Mouse (Mus musculus): Measurements from ENCODE around the gene Amph.
"Not testable (repeated sequence)": the region's sequence is repeated elsewhere in the genome, so short reads cannot be mapped to it uniquely, and the experiment has no call there.

Amph gene

DNA sequence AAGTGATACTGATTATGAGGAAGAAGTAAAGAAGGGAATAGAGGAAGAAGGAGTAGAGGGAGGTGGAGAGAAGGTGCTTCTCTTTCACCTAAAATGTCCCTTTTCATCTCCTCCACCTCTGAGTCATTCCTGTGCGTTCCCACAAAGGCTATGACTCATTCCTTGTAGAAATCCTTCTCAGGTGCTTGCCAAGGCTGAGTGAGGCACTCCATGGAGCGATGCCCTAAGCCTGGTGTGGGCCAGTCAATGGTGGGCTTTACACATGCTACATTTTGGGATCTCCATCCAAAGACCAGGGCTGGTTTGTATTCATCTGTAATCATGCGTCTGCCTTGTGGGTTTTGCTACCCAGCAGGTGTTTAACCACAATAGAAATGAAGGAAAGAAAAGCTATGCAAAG is 78.9 kb downstream of the Amph start:
- DNase-seq, result no peak

DNA sequence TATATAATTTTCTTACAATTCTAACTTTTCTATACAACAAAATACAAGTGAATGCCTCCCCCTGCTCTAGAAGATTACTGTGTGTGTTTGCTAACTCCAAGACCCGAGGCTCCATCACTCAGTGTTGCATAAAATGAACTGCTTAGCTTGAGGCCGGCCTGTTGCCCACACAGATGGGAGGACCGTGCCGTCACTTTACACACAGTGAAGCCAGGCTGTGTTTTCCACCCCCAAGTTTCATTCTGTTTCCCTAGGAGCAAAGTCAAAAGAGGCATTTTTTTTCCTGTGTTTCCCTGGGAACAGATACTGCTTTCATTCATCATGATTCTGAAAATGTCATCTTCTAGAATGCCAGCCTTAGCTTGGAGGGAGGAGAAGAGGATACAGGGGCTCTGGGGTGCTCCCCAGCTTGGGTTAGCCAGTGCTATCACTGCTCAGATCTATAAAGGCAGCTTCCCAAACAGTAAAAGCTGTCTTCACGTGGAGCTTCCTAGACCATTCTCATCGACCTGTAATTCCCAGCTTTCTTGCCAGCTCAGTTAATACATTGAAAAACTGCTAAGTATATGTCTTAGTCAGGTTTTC is 79.9 kb downstream of the Amph start:
- DNase-seq, result no peak

DNA sequence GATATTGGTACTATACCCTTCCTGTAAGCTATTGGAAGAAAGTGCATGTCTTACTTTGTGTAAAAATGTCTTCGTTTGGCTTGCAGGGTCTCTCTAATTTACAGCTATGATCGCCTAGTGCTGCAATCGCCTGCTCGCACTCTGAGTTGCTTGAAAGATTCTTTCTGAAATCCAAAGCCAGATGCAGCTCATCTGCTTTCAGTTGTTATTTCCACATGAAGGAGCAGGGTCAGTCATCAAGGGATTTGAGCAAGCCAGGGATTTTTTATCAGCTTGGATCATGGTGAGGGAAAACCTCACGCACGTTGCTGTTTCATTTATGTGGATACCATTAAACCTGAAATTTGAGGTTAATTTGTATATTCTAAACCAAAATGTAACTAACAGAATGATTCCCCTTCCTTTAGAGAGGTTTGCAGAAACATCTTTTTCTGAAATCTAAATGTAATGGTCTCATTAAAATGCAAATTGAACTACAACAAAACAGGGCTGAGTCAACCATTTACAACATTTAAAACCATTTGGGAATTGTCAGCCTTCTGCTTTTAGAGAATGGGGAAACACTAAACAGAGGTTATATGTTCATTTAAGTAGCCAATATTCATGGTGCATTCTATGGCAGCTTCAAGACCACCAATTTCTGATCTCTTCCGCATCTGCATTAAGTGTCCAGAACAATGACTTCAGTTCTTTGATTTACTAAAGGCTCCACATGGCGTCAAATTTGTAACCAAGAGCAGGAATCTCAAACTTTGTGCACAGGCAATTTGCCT is 84.1 kb downstream of the Amph start:
- DNase-seq, result no peak

DNA sequence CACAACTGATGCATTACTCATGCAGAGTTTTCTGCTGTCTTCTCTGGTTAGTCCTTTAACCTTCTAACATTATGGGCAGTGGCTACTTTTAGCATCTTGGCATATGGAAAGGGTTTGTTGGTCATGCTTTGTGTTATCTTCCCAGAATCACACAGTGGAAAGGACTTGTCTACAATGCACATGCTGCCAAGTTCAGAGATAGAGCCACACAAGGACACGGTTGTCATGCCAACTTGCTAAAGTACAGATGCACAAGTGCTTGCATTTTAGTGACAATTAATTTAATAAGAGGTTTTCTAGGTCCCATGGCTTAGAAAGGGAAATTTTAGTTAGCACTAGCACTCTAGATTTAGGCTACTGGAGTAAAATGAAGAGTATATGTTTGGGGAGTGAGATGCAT is 104.1 kb downstream of the Amph start:
- DNase-seq, result no peak

DNA sequence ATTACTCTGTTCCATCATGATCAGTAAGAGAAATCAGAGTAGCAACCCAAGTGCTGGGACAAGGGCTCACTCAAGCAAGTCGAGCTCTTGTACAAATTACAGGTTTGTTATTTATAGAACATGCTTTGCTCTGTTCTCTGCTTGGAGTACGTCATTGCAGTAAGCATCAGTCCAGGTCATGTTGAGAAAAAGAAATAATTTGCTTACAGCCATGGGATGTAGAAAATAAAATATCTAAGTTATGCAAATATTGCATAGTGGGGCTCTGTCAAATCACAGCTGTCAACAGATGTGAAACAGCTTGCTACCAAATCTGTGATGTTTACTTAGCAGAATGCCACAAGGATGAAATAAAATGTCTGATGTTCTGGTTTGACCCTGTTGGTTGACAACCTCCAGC is 106.5 kb downstream of the Amph start:
- no peak for DNase-seq

DNA sequence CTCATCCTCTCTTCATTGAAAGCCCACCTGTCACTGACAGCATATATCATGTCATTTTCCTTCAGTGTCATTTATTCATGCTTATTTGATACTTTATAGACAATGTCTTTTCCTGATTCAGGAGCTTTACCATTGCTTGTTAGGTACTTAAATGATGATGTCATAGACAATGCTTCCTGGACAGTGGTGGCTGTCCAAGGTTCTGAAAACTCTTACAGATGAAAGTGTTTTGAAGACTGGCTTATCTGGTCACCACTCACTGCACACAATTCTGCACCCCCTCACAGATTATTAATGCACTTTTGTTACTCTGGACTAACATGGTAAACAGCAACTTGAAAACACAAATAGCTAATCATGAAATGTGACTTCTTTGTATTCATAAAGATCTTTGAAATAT is 124.3 kb downstream of the Amph start:
- peak; percentile 57 for DNase-seq

DNA sequence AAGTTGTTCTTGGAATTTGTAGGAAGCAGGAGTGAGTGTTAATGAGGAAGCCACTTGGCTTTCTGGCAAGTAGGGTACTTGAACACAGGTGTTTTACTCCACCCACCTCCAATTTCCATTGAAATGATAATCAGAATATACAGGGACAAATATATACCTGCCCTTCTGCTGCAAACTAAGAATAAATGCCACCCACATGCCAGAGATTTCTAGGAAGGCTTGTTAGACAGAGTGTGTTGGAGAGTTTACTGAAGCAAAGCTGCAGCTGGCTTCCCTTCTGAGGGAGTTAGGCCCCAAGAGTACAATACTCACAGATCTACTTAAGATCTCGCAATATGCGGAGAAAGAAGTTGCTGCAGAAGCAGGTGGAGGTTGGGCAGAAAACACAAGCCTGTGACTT is 129.4 kb downstream of the Amph start:
- DNase-seq, result no peak

DNA sequence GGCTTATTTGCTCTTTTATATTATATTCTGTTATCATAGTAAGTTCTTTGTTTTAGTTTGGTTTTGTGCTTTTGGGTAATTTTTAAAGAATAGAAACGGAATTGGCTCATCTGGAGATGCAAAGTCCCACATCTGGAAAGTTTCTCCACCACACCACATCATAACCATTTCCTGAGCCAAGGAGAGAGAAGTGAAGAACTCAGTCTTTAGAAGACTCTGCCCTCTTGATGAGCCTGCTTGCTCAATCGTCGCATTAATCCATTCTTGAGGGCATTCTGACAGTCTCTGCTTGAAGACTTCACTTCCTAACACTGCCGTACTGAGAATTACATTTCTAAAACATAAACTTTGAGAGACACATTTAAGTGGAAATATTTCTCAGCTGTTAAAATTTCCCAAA is 133.9 kb downstream of the Amph start:
- DNase-seq, result no peak

DNA sequence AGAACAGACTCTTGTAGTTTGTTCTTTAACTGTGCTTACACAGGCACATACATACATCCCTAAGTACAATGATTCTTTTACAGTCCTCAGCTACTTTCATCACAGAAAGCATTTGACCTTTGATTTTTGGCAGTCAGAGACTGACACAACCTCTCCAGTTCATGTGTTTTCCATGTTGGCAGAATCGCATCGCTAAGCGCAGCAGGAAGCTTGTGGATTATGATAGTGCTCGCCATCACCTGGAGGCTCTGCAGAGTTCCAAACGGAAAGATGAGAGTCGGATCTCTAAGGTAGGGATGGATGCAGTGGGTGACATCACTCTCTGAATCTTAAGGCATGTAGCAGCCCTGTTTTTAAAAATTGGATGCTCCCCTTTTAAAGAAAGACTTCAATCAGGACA is 146.6 kb downstream of the Amph start:
- DNase-seq, result no peak

DNA sequence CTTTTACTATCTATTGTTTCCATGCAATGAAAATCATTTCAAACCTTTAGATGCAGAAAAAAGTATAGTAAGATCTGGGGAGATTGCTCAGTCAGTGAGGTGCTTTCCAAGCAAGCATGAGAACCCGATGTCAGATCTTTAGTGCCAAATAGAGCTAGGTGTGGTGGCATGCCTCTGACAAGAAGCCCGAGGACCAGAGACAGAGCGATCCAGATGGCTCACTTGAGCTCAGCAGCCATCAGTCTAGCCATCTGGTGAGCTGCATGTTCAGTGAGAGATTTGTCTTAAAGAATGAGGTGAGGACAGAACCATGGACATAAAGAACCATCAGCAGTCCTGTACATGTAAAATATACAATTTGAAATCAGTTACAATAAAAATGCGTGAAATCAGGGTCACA is 149.1 kb downstream of the Amph start:
- no peak for DNase-seq

DNA sequence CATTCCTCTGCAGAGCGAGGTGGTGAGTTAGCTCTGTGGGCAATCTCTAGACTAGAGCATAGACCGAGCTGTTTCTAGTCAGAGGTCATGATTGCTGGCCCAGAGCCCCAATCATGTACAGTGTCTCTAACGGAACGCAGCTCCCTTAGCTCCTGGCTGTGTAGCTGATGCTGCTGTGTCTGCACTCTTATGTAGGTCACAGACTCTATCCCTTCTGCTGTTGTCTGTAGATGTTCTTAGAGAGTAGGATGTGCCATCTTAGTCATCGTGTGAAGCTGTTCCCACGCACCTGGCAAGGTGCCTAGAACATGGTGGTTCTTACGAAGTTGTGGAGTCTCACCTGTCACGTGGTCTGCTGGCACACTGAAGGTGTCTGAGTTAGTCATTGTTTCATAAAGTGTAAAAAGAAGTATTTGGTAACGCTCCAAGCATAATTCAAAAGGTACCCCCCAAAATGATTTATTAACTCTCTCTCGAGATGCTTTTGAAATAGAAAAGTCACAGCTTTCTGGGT is 153.9 kb downstream of the Amph start:
- no peak for DNase-seq

DNA sequence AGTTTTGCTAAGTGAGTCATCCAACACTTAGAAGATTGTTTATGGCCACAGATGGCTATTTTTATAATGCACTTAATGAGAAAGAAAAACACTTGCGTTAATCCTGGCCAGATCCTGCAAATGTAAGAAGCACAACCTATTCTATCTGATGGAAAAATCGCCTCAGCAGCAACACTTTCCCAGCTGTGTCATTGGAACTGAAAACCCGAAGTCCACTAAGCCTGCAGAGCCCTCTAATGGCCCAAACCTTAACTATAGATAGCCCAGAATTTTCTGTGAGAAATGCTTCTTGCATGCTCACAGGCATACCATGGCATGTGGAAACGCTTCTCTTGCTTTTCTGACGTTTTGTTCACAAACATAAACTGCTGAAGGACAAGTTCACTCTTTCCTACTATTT is 158.4 kb downstream of the Amph start:
- peak; percentile 14 for DNase-seq

DNA sequence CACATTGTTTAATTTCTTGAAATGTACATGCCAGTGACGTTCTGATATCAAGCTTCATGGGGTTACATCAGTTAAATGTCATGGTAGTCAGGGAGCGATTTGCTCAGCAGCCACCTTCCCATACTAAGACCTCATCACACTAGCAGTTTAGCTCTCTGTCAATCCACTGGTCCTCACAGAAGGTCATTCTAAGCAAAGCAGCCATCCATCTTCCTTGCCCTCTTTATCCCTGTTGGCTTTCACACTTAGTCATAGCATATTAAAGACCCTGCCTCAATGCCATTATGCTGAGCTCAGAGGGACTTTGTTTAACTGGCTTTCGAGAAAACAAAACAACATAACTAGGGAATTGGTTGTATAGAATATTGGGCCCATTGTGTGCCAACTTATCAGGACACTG is 161.3 kb downstream of the Amph start:
- no peak for DNase-seq

DNA sequence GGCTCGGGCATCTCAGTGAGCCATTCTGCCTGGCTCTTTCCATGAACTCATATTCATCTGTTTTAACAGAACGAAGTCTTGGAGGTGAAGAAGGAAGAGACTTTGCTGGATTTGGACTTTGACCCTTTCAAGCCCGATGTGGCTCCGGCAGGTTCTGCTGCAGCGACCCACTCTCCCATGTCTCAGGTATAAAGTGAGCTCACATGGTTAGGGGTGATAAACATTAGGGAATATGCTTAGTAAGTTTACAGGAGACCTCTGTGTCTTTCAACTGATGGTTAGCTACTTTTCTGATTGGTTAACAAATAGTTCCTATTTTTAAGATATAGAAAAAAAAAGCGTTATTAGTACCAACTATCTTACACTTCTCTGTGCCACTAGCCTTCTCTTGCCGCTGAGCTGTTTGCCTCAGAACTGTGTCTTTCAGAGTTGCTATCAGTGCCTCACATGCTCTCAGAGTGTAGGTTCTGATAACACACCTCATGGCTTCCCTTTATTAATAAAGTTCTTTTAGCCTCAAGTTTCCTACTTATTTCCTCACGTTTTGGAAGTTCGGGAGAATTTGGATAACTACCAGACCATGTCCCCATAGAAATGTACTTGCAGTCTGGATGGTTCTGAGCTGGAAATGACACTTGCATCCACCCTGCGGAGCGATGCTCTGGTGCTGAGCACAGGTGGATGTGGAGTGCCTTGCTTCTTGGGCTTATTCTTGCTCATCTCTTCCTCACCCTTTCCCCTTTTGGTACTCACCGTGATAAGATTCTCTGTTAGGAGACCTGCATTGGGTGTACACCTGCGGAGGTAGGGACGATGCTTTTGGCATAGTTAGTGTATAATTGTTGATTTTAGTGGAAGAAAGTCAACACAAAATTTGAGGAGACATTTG is 165.3 kb downstream of the Amph start:
- DNase-seq, result no peak

DNA sequence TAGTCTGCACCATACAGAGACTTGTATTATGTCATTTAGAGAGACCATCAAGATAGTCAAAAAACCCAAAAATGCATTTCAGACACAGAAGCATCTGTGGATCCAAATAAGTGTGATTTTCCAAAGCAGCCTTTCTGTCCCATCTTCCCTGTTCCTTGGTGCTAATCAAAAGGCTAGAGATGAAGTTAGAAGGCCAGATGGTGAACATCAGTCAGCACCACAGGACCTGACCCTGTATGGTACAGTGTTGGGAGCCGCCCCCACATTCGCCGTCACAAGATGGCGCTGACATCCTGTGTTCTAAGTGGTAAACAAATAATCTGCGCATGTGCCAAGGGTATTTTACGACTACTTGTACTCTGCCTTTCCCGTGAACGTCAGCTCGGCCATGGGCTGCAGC is 166.8 kb downstream of the Amph start:
- DNase-seq, result not testable (repeated sequence)

DNA sequence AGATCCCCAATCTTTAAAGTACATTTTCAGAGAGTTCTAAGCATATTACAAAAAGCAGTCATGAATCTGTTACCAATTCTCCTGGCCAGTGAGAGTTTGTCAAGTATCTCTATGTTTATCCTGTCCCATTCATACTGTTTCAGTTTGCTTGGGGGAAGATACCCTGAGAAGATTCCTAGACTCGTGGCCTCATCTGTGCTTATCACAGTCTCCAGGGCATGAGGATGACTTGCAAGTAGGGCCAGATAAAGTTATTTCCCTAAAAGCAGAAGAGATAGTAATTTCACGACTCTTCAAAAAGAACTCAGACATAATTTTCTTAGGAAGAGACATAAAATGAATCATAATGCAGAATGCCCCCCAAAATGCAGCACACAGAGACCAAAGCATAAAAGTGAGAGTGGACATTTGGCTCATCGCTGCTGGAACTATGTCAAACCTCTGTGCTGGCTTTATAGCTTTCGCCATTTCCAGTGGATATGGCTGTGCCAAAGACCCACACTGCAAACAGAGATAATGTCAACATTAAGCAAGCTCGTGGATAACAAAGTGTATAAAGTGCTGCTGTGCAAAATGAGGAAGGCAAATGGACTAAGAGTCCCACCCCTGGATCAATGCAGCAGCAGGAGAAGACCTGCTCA is 179.0 kb downstream of the Amph start:
- DNase-seq, result no peak

DNA sequence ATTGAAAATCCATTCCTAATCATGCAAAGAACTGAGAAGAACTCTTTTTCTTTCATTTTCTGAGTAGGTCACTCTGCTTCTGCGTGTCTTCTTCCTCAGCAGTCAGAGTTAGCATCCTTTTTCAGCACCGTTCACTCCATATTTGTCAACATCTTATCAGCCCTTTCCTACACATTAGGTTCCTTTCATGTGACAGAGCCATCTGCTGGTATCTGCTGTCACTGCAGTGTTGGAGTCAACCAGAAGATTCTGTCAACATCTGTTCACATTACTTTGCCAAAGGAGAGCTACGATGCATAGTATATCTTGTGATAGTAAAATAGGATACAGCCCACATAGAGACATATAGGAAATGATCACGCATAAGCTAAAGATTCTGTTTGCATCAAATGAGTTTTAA is 185.8 kb downstream of the Amph start:
- DNase-seq, result peak; percentile 39

DNA sequence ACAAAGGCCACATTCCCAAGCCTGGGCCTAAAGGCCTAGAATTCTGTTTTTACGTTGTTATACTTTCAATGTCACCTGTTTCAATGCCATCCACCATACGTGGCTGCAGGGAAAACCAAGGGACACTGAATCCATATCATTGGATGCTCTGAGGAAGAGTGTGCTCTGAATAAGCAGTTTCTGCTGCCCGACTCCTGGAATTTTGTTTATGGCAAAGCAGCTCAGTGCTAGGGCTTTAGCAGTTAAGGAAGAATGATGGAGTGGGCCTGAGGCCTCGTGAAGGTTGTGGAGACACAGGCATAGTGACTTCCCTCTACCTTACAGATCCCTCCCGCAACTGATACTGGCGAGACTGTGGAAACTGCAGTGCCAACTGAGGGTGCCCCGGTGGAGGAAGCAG is 189.2 kb downstream of the Amph start:
- no peak for DNase-seq

DNA sequence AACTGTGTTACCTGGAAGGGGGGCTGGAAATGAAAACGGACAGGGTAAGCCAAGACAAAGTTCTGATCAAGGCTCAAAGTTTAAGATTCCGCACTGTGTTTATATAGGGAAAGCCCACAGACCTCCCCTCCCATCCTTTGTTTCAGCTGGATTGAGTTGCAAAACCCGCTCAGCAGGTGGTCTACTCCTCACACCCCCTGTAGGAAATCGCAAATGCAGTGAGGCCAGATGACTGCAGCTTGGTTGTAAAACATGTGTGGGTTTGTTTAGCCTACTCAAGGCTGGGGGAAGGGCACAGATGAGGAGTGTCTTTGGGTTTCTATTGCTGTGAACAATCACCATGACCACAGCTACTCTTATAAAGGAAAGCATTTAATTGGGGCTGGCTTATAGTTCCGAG is 189.9 kb downstream of the Amph start:
- peak; percentile 46 for DNase-seq

DNA sequence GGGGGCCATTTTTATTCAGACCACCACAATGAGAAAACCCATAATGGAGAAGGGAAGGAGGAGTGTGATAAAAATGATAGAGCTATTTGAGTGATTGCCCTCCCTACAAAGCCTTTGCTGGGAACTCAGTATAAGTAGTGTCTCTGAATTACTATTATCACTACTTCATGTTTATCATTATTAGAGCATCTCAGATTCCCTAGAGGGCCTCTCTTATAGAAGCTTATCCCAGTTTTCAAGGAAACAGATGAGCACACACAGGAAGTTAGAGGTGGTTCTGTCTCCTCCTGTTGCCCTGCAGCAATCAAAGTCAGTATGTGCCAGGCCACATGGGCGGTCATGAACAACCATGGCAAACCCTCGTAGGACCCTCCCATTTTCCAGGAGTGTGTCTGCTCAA is 190.5 kb downstream of the Amph start:
- DNase-seq, result no peak

DNA sequence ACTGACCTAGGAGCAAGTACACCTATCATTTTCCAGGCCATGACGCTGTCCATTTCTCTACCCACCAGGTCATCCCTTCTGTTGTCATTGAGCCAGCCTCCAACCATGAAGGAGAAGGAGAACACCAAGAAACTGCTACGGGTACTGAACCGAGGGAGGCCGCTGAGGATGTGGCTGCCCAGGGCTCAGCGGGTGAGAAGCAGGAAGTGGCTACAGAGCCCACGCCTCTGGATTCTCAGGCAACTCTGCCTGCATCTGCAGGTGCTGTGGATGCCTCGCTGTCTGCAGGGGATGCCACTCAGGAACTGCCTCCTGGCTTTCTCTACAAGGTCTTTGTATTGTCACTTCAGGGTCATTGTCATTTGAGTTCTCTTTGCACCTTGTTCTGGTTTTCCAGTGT is 191.1 kb downstream of the Amph start:
- no peak for DNase-seq

DNA sequence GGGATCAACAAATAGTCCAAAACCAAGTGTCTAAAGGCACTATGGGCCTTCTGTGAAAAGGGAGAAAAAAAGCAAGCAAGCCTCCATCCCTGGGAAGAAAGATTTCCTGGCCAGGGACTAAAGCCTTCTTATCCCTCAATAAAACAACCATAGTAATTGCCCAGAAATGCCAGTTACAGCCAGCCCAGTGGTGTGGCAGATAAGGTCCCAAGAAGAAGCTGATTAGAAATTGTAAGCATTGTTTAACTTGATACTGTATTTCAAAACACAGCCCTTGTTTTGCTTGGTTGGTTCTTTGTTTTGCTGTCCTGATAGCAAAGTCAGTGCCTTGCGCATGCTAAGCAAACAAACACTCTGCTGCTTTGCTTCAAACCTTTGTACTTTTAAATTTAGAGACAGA is 191.8 kb downstream of the Amph start:
- no peak for DNase-seq

DNA sequence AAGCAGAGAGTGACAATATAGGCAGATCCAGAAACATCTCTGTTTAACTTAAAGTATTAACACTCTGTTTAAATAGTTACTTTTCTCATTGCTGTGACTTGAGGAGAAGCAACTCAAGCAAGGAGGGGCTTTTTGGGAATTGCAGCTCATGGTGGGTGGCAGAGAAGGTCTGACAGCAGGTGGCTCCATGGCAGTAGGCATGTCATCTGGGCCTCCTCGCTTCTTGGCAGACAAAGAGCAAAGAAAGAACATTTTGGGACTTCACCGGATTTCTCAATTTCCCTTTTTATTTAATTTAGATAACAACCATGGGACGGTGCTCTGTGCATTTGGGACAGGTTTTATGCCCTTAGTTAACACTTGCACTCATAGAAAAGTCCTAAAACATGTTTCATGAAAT is 195.8 kb downstream of the Amph start:
- no peak for DNase-seq
